Mouse (Mus musculus) B cell, adult (primary cell): ENCODE results near the gene Topaz1. TPM values are rescaled to one million over a fixed set of nuclear protein-coding genes. Genes with fewer than 3 reads are reported as not detected.

Source experiments
- total RNA-seq: library from RNA; stranded (reverse); gene quantifications from 4 replicates; pipeline ENCODE4 v1.2.4, GENCODE M21; 2023; ENCODE audit not compliant: inconsistent age

The Topaz1 gene
- not detected in 4 replicates for total RNA-seq

GRCm38 (mm10) chr9:122747060-122747459, at the start of gene Topaz1:
Topaz1 (plus strand) TSS chr9:122747346.

GRCm38 (mm10) chr9:122805053-122805844, 58.1 kb downstream of the Topaz1 start, which contains the start of gene Tcaim:
Tcaim (plus strand) TSS chr9:122805539.

GRCm38 (mm10) chr9:122843760-122844159, 96.6 kb downstream of the Topaz1 start, which contains the start of gene Gm35549:
Gm35549 (minus strand) TSS chr9:122844035.

Other genes starting within 250 kb of the Topaz1 start
- 14.4 to 19.7 TPM (median 16.9 TPM) in 4 replicates for gene Tcaim, start 58.2 kb downstream of the Topaz1 start, total RNA-seq
- gene Gm35549, start 96.7 kb downstream of the Topaz1 start, total RNA-seq, result not detected in 4 replicates
- gene Zfp445, start 118.7 kb downstream of the Topaz1 start, total RNA-seq, result 120 to 148 TPM (median 132 TPM) in 4 replicates
- 2.6 to 4.5 TPM (median 4.0 TPM) in 4 replicates for gene Zkscan7, start 138.3 kb downstream of the Topaz1 start, total RNA-seq
- 0.42 TPM in 1 of 4 replicates, not detected in the others for gene Zfp105, start 175.7 kb downstream of the Topaz1 start, total RNA-seq
- 40.3 to 49.8 TPM (median 45.0 TPM) in 4 replicates for gene 1110059G10Rik, start 203.7 kb downstream of the Topaz1 start, total RNA-seq
- 3.4 to 7.5 TPM (median 5.4 TPM) in 4 replicates for gene Kif15, start 203.7 kb downstream of the Topaz1 start, total RNA-seq